Mouse (Mus musculus) megakaryocyte-erythroid progenitor cell, adult 5-6 weeks (primary cell): Measurements from ENCODE around the gene Prr19. TPM values are rescaled to one million over a fixed set of nuclear protein-coding genes. Genes with fewer than 3 reads are reported as not detected.
"Not testable (repeated sequence)": the region's sequence is repeated elsewhere in the genome, so short reads cannot be mapped to it uniquely, and the experiment has no call there.

Source experiments
- ATAC-seq: replicated peaks from 2 replicates; pipeline ENCODE4 v1.8.0; 2016; ENCODE audit warnings: mild to moderate bottlenecking, inconsistent platforms; ENCODE audit not compliant: severe bottlenecking, poor library complexity, low FRiP score, low TSS enrichment
- total RNA-seq, 2 experiments: library from RNA; stranded (forward) in 1 of 2; stranded (reverse) in 1 of 2; fragments of 200-1000, 215-1000 nt in 1 of 2; fragments of >200 nt in 1 of 2; fragmentation: Nextera tagmentation in 1 of 2; gene quantifications; 2 replicates each; pipeline ENCODE4 v1.2.3; 2014 to 2017

Prr19 gene
- total RNA-seq (2014; fragmentation: Nextera tagmentation) (not detected in 2 replicates), total RNA-seq (2017) (not detected in 2 replicates)

GRCm38 (mm10) chr7:25301063-25301462 lies at the start of gene Prr19:
Gene Prr19, plus strand, starts transcription at chr7:25301411.
- no peak for ATAC-seq

- ATAC-seq, result no peak
Measured at GRCm38 (mm10) chr7:25251822-25252221, 49.4 kb upstream of the Prr19 start.

- no peak for ATAC-seq
Measured at GRCm38 (mm10) chr7:25261896-25262295, 39.3 kb upstream of the Prr19 start.

- ATAC-seq, result no peak
Measured at GRCm38 (mm10) chr7:25263968-25264870, 37.0 kb upstream of the Prr19 start.

GRCm38 (mm10) chr7:25265743-25266142 lies 35.5 kb upstream of the Prr19 start:
- not testable (repeated sequence) for ATAC-seq

- no peak for ATAC-seq
Measured at GRCm38 (mm10) chr7:25266180-25266962, 34.8 kb upstream of the Prr19 start.

- ATAC-seq, result peak; percentile 79
Measured at GRCm38 (mm10) chr7:25267301-25267750, 33.9 kb upstream of the Prr19 start, which contains the start of gene Cic. Gene Cic, plus strand, starts transcription at chr7:25267704.

GRCm38 (mm10) chr7:25267751-25268463 lies 33.3 kb upstream of the Prr19 start:
- peak; percentile 79 for ATAC-seq

GRCm38 (mm10) chr7:25268588-25268987 lies 32.6 kb upstream of the Prr19 start:
- ATAC-seq, result no peak

GRCm38 (mm10) chr7:25269029-25269428 lies 32.2 kb upstream of the Prr19 start:
- ATAC-seq, result no peak

GRCm38 (mm10) chr7:25269545-25270271 lies 31.5 kb upstream of the Prr19 start:
- ATAC-seq, result no peak

- no peak for ATAC-seq
Measured at GRCm38 (mm10) chr7:25270652-25271633, 30.3 kb upstream of the Prr19 start.

- no peak for ATAC-seq
Measured at GRCm38 (mm10) chr7:25271651-25272444, 29.4 kb upstream of the Prr19 start.

GRCm38 (mm10) chr7:25272445-25273258 lies 28.6 kb upstream of the Prr19 start:
- ATAC-seq, result no peak

- peak; percentile 64 for ATAC-seq
Measured at GRCm38 (mm10) chr7:25273259-25274241, 27.7 kb upstream of the Prr19 start.
